Mouse (Mus musculus): ENCODE measurements around the gene Cdkn2a.

Gene Cdkn2a

GRCm38 (mm10) chr4:89285688-89286087 is 8.8 kb downstream of the Cdkn2a start:
- CTCF ChIA-PET = no interaction called here

DNA sequence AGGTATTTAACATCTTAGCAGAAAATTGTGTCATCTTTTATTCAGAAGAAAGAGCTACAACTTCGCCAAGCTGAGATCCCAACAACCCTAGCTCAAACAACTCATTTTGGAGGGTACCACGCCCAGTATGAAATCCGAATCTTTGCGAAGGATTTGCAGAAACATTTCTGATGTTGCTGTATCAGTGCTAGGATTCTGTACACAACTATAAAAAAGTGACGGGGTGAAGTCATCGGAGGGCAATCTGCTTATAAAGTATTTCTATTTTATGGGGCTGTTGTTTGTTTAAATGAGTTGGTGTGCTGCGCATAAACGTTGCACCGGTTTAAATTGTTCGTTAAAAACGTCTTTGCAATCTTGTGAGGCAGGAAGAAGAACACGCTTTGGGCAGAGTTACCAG is 11.8 kb downstream of the Cdkn2a start:
- CTCF ChIA-PET = interaction anchor here in 1 of 4 experiments (0.8 kb wide), 2 partner anchors 12 to 28 kb away, joined by 3 read pairs; partner anchors contain the start of genes Cdkn2a and Cdkn2b
- POLR2A ChIA-PET = interaction anchor here in 2 of 4 experiments (0.8 to 1.9 kb wide), 5 partner anchors 8 to 28 kb away, joined by 3 to 12 read pairs (median 4); partner anchors contain the start of genes Cdkn2a (in 2 of the 2) and Cdkn2b (in 1 of the 2)

More at GRCm38 (mm10) chr4:89285688-89286087, 8.8 kb downstream of the Cdkn2a start:
- POLR2A ChIA-PET = interaction anchor here in 1 of 4 experiments (0.9 to 1.5 kb wide), 3 partner anchors 9 to 146 kb away, joined by 3 read pairs; no protein-coding TSS in a partner anchor

DNA sequence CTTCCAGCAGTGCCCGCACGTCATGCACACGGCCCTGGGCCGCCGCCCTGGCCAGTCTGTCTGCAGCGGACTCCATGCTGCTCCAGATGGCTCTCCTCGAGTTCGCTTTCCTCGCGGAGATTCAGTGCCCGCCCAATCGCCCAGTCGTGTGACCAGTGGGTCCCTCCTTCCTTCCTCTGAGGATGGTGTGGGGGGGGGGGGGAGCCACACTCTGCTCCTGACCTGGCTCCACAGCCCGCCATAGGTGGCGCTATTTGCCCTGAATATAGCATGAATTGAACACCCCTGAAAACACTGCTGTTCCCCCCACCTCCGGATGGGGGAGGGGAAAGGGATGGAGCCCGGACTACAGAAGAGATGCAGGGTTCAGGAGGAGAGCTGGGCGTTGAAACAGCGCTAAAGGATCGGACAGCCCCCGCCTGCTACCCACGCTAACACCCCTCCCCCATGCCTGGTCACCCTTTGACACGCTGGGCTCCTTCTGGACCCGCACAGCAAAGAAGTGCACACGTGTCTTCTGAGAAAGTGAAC is 12.4 kb downstream of the Cdkn2a start:
- ChIA-PET POLR2A (interaction anchor here in 2 of 4 experiments (0.8 to 1.9 kb wide), 5 partner anchors 9 to 29 kb away, joined by 3 to 12 read pairs (median 4); partner anchors contain the start of genes Cdkn2a (in 2 of the 2) and Cdkn2b (in 1 of the 2)), CTCF (interaction anchor here in 1 of 4 experiments (0.8 kb wide), 2 partner anchors 13 to 29 kb away, joined by 3 read pairs; partner anchors contain the start of genes Cdkn2a and Cdkn2b)

GRCm38 (mm10) chr4:89281236-89281635 is 13.2 kb downstream of the Cdkn2a start:
- POLR2A ChIA-PET = no interaction called here
- CTCF ChIA-PET = no interaction called here

- ChIA-PET CTCF (interaction anchor here in 1 of 4 experiments (1.3 kb wide), 1 partner anchor 134 kb away, joined by 3 read pairs; no protein-coding TSS in a partner anchor), POLR2A (interaction anchor here in 1 of 4 experiments (0.6 kb wide), 1 partner anchor 469 kb away, joined by 3 read pairs; no protein-coding TSS in a partner anchor)
These were observed 14.8 kb downstream of the Cdkn2a start for GRCm38 (mm10) chr4:89279641-89280040.

DNA sequence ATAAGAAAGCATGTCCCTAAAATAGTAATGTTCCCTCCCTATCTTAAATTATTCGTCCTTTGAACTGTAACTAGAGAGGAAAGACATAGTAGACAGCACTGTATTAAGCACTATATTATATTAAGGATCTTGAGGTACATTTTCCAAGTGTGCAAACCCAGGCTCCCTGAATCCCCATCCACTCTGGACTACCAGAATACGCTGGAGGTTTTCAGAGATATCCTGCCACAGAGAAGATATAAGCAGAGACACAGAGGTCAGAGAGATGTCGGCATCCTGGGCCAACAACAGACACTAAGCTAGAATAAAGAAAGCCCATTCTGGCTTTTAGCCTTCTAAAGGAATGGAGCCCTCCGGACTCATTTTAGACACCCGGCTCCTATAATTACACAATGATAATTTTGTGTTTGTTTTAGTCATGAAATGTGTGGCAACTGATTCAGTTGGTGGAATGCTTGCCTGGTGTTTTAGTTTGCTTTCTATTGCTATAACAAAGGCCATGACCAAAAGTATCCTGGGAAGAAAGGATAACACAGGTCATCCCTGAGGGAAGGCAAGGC is 17.0 kb downstream of the Cdkn2a start:
- ChIA-PET POLR2A (interaction anchor here in 2 of 4 experiments (1.1 to 3.4 kb wide), 4 partner anchors 17 to 34 kb away, joined by 3 to 23 read pairs (median 4); partner anchors contain the start of genes Cdkn2a (in 1 of the 2) and Cdkn2b (in 1 of the 2)), CTCF (no interaction called here)

DNA sequence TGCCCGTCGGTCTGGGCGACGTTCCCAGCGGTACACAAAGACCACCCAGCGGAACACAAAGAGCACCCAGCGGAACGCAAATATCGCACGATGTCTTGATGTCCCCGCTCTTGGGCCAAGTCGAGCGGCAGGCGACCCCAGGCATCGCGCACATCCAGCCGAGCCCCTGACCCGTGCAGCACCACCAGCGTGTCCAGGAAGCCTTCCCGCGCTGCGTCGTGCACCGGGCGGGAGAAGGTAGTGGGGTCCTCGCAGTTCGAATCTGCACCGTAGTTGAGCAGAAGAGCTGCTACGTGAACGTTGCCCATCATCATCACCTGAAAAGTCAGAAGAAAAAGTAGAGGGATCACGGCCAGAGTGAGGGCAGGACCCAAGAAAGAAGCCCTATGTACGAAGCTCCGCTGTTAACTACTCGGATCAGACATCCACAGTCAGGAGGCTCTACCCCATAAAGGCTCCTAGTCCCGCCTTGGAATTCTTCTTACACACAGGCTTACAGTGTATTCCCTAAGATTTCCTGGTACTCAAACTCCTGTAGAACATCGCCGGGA is 17.7 kb downstream of the Cdkn2a start:
- CTCF ChIA-PET = interaction anchor here in 2 of 4 experiments (1.0 to 1.2 kb wide), 2 partner anchors 34 to 132 kb away, joined by 3 read pairs; partner anchors contain the start of gene Cdkn2b (in 1 of the 2)
- POLR2A ChIA-PET = interaction anchor here in 2 of 4 experiments (0.6 to 3.4 kb wide), 4 partner anchors 10 to 34 kb away, joined by 3 to 23 read pairs (median 3); partner anchors contain the start of genes Cdkn2a (in 1 of the 2) and Cdkn2b (in 1 of the 2)

DNA sequence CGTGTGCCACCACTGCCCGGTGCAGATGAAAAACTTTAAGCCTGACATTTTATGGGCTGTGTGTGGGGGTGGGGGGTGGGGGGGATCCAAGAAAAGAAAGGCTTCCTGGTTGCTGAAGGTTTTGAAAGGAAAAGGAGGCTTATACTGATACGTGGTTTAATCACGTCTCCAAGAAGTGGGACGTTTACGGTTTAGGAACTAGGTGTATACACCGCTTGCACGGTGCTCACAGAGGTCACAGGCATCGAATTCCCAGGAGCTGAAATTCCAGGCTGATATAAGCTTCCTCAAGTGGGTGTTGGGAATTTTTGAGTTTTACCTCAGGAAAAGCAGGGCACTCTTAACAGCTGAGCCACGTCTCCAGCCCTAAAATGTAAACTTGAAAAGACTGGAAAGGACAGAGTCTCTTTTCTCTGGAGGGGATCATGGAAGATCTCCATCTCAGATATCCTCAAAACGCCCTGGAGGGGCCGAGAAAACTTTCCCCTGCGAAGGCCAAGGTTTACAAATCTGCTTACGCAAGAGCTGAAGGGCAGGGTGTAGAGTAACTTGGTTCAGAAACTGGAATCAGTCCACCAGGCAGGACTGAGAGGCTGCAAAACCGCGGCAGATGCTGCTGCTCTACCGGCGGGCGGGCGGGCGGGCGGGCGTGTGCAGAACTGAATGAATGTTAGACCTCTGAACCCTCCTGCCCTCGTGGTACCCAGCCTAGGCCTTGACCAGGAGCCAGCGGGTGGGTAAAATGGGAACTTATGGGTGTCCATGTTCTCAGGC is 18.5 kb downstream of the Cdkn2a start:
- CTCF ChIA-PET = interaction anchor here in 2 of 4 experiments (1.0 to 1.2 kb wide), 2 partner anchors 35 to 131 kb away, joined by 3 read pairs; partner anchors contain the start of gene Cdkn2b (in 1 of the 2)
- POLR2A ChIA-PET = interaction anchor here in 2 of 4 experiments (0.5 to 3.4 kb wide), 6 partner anchors 10 to 37 kb away, joined by 3 to 23 read pairs (median 3); partner anchors contain the start of genes Cdkn2a (in 1 of the 2) and Cdkn2b (in 1 of the 2)

DNA sequence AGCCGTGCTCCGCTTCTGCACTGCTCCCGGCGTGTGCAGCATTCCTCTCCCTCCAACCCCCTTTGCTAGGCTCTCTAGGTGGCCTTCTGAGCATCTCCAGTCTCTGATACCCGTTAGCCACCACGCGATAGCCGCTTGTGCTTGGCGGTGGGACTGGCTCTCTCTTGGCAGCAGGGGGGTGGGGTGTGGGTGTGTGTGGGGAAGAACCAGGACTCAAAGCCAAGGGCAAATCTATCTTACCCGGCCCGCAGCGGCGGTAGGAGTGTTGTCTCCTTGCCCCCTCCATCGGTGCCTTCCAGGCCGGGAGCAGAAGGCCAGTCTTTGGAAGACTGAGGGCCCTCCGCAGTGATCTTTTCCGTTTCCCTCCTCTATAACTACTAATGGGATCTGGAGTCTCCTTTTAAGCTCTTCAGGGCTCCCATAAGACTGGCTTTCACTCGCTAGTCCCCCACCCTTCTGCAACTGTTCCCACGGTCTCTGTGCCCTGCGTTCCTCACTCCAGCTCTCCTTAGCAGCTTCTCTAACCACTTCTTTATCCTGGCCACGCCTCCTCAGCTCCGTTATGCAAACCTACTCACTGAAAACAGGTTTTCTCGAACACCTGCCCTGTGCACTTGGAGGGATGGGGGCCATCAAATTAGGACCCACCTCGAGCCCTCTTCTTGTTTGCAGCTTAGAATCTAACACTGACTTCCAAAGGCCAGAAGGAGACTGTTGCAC is 19.5 kb downstream of the Cdkn2a start:
- POLR2A ChIA-PET = interaction anchor here in 2 of 4 experiments (0.8 to 3.4 kb wide), 6 partner anchors 14 to 93 kb away, joined by 3 to 23 read pairs (median 4); partner anchors contain the start of genes Cdkn2a (in 1 of the 2) and Cdkn2b (in 1 of the 2)
- CTCF ChIA-PET = interaction anchor here in 2 of 4 experiments (0.7 to 1.1 kb wide), 2 partner anchors 36 to 398 kb away, joined by 3 read pairs; no protein-coding TSS in a partner anchor

GRCm38 (mm10) chr4:89274006-89274405 is 20.4 kb downstream of the Cdkn2a start:
- ChIA-PET CTCF (interaction anchor here in 3 of 4 experiments (1.1 to 1.2 kb wide), 4 partner anchors 36 to 397 kb away, joined by 3 read pairs; partner anchors contain the start of gene Cdkn2b (in 1 of the 3)), POLR2A (interaction anchor here (0.6 to 3.4 kb wide), 11 partner anchors 9 to 122 kb away, joined by 3 to 23 read pairs (median 4); partner anchors contain the start of genes Cdkn2b (in 4 of the 4) and Cdkn2a (in 1 of the 4))

DNA sequence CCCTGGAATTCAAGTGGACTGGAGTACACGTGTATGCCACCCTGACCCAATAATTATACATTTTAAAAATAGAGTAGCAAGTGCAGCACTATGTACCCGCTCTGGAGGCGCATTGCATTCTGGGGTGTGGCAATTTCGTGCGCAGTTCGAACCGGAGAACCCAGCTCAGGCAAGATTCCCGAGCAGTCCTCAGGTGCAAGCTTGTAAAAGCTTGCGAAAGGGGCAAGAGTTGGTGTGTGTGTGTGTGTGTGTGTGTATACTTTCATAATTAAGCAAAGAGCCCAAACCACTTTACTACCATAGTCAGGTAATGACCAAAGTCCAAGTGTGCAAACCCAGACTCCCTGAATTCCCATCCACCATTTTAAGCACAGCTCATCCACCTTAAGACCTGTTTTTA is 20.9 kb downstream of the Cdkn2a start:
- POLR2A ChIA-PET = interaction anchor here (0.6 to 2.7 kb wide), 10 partner anchors 9 to 122 kb away, joined by 3 to 9 read pairs (median 4); partner anchors contain the start of gene Cdkn2b (in 4 of the 4)
- CTCF ChIA-PET = interaction anchor here in 2 of 4 experiments (1.2 kb wide), 3 partner anchors 37 to 128 kb away, joined by 3 read pairs; partner anchors contain the start of gene Cdkn2b (in 1 of the 2)

- POLR2A ChIA-PET = interaction anchor here (0.6 to 2.7 kb wide), 6 partner anchors 10 to 76 kb away, joined by 3 to 9 read pairs (median 4); partner anchors contain the start of gene Cdkn2b (in 3 of the 4)
- CTCF ChIA-PET = interaction anchor here in 3 of 4 experiments (0.6 to 1.2 kb wide), 4 partner anchors 37 to 128 kb away, joined by 3 read pairs; partner anchors contain the start of gene Cdkn2b (in 1 of the 3)
These were observed 21.4 kb downstream of the Cdkn2a start for GRCm38 (mm10) chr4:89272961-89273540.

- POLR2A ChIA-PET = interaction anchor here in 1 of 4 experiments (1.5 kb wide), 1 partner anchor 15 kb away, joined by 3 read pairs; no protein-coding TSS in a partner anchor
These were observed 22.2 kb downstream of the Cdkn2a start for GRCm38 (mm10) chr4:89272101-89272718.

DNA sequence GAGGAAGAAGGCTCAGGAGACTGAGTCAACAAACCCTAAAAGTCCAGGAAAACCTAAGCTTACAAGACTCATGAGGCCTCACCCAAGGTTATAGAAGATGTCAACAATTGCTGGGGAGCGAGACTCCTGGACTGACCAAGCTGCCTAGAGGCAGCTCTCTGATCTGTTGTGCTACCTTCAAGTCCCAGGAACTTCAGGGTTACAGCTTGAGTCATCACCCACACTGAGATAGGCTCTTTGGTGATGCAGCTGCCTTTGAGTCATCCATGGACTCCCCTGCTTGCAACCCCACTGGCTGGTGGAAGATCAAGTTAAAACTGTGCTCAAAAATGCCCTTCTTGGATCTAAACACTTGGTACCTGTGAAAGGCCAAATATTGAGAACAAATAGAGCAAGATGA is 36.7 kb downstream of the Cdkn2a start:
- ChIA-PET CTCF (no interaction called here), POLR2A (no interaction called here)

More at GRCm38 (mm10) chr4:89272101-89272718, 22.2 kb downstream of the Cdkn2a start:
- CTCF ChIA-PET = interaction anchor here in 1 of 4 experiments (0.6 kb wide), 1 partner anchor 94 kb away, joined by 3 read pairs; no protein-coding TSS in a partner anchor

DNA sequence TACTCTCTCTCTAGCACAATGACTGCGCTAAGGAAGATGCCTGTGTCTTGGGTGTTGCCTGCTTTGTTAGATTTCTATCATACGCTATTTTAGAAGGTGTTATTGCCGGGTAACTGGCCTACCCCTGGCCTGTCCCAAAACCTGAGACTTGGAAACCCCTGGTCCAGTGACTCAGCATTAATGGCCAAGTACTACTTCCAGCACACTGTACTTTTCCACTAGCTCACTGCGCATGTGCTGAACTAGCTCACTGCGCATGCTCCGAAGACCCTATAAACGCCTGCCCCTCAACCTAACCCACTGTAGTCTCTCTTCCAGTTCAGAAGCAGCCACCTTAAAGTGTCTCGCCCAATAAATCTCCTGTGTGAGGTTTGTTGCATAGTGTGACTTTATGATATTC is 60.0 kb downstream of the Cdkn2a start:
- POLR2A ChIA-PET = interaction anchor here in 1 of 4 experiments (1.0 kb wide), 1 partner anchor 77 kb away, joined by 3 read pairs; the partner anchor contains the start of gene Cdkn2b
- CTCF ChIA-PET = interaction anchor here in 1 of 4 experiments (0.6 kb wide), 1 partner anchor 79 kb away, joined by 3 read pairs; no protein-coding TSS in a partner anchor

Measured in embryonic stem cell, embryonic (primary cell).